Mouse (Mus musculus) kidney, adult 2 months (tissue): Measurements from ENCODE around the gene Nutm1. TPM values are rescaled to one million over a fixed set of nuclear protein-coding genes. Genes with fewer than 3 reads are reported as not detected.

Source experiments
- DNase-seq: peaks from one replicate; pipeline ENCODE4 v3.0.0; 2021
- H3K27ac ChIP-seq: fragments of 200-500 bp; 2 replicates; pipeline ENCODE4 v1.5.1; 2012; ENCODE audit warnings: low read depth, low read length, control low read depth, inconsistent platforms; ENCODE audit not compliant: insufficient read depth
- H3K27me3 ChIP-seq: fragments of 200-500 bp; replicated peaks from 2 replicates; pipeline ENCODE4 v1.6.1; 2012; ENCODE audit warnings: mild to moderate bottlenecking, moderate library complexity, low read length, inconsistent platforms; ENCODE audit not compliant: control insufficient read depth, insufficient read depth
- H3K36me3 ChIP-seq: fragments of 200-500 bp; 2 replicates; pipeline ENCODE4 v1.6.1; 2012; ENCODE audit warnings: mild to moderate bottlenecking, moderate library complexity, low read length, inconsistent platforms; ENCODE audit not compliant: control insufficient read depth, insufficient read depth
- H3K4me1 ChIP-seq: fragments of 200-500 bp; 2 replicates; pipeline ENCODE4 v1.6.1; 2011; ENCODE audit warnings: low read length; ENCODE audit not compliant: control insufficient read depth, insufficient read depth
- H3K4me3 ChIP-seq: fragments of 200-500 bp; 2 replicates; pipeline ENCODE4 v1.5.1; 2011; ENCODE audit warnings: mild to moderate bottlenecking, low read depth, low read length, control low read depth; ENCODE audit not compliant: insufficient read depth
- CTCF ChIP-seq: fragments of 200-500 bp; conservative IDR thresholded peaks from 2 replicates; pipeline ENCODE4 v1.5.1; 2011; ENCODE audit warnings: low read depth, mild to moderate bottlenecking, control low read depth, low read length, moderate library complexity, mixed read lengths; ENCODE audit not compliant: insufficient read depth, insufficient read length
- POLR2A ChIP-seq: fragments of 200-500 bp; IDR thresholded peaks from one replicate; pipeline ENCODE4 v1.6.1; 2011; ENCODE audit warnings: low read depth, low read length, control low read depth
- WGBS: fragments of 180-500 bp; shearing (Covaris S2); methylation state at CpG from one replicate; pipeline ENCODE4 v1.1.7; 2018; 5-methylcytosine and 5-hydroxymethylcytosine counted together
- polyA plus RNA-seq: library from polyadenylated mRNA; depleted of rRNA; stranded (reverse); fragments of >200 nt; gene quantifications from 2 replicates; pipeline ENCODE4 v1.2.3, GENCODE M21; 2012

Gene Nutm1
- polyA plus RNA-seq, 1 experiment: 0.02 TPM

GRCm38 (mm10) chr2:112267547-112268269 lies 8.6 kb upstream of the Nutm1 start:
- no peaks in the 10 kb centered on the region for H3K27me3 ChIP-seq
- TF ChIP-seq POLR2A (no peak), CTCF (no peak)
- no peaks in the 10 kb centered on the region; the same call in 1 of the 2 replicates for H3K4me1 ChIP-seq
- peak overlapping the region; percentile 19; the same call in 1 of the 2 replicates for H3K4me3 ChIP-seq
- H3K27ac ChIP-seq: no peak overlapping the region
- DNase-seq: peak; percentile 36
- no peaks in the 10 kb centered on the region for H3K36me3 ChIP-seq
- WGBS: 46% methylated on average over 8 of the region's 8 CpGs

- H3K4me3 ChIP-seq: peak overlapping the region; percentile 48
- TF ChIP-seq CTCF: no peak
- TF ChIP-seq POLR2A: no peak
- H3K36me3 ChIP-seq: no peaks in the 10 kb centered on the region
- WGBS: 18% methylated on average over 10 of the region's 10 CpGs
- H3K4me1 ChIP-seq: peaks cover 3% of the 10 kb centered on the region; the same call in 1 of the 2 replicates
- H3K27me3 ChIP-seq: no peaks in the 10 kb centered on the region
- peak overlapping the region; percentile 35 for H3K27ac ChIP-seq
- peak; percentile 34 for DNase-seq
These were observed 7.7 kb upstream of the Nutm1 start for GRCm38 (mm10) chr2:112266780-112267179.

- peak; percentile 60 for DNase-seq
- under 1% methylated on average over 11 of the region's 11 CpGs for WGBS
These were observed 7.1 kb upstream of the Nutm1 start, which contains the start of gene Gm21985 for GRCm38 (mm10) chr2:112266242-112266592. TSS of gene Gm21985 (plus strand) at chr2:112266314.

GRCm38 (mm10) chr2:112265448-112266241 lies 6.6 kb upstream of the Nutm1 start, which contains the start of gene Slc12a6:
TSS of gene Slc12a6 (plus strand) at chr2:112265825.
- no peaks in the 10 kb centered on the region for H3K27me3 ChIP-seq
- peak within 1 kb of the TSS; percentile 89 for H3K4me3 ChIP-seq
- no peak for TF ChIP-seq CTCF
- TF ChIP-seq POLR2A: peak; percentile 9
- DNase-seq: peak; percentile 96
- H3K36me3 ChIP-seq: no peaks in the 10 kb centered on the region
- peaks cover 3% of the 10 kb centered on the region; the same call in 1 of the 2 replicates for H3K4me1 ChIP-seq
- WGBS: under 1% methylated on average over 84 of the region's 85 CpGs
- H3K27ac ChIP-seq: peak within 1 kb of the TSS; percentile 77

More at GRCm38 (mm10) chr2:112266242-112266592, 7.1 kb upstream of the Nutm1 start, which contains the start of gene Gm21985:
- Histone ChIP-seq H3K4me1 (peaks cover 3% of the 10 kb centered on the region; the same call in 1 of the 2 replicates), H3K27me3 (no peaks in the 10 kb centered on the region), H3K36me3 (no peaks in the 10 kb centered on the region), H3K27ac (peak within 1 kb of the TSS; percentile 77), H3K4me3 (peak within 1 kb of the TSS; percentile 89)
- TF ChIP-seq POLR2A (no peak), CTCF (no peak)

GRCm38 (mm10) chr2:112264364-112264763 lies 5.3 kb upstream of the Nutm1 start:
- Histone ChIP-seq H3K36me3 (no peaks in the 10 kb centered on the region), H3K4me1 (peaks cover 3% of the 10 kb centered on the region; the same call in 1 of the 2 replicates), H3K27me3 (no peaks in the 10 kb centered on the region), H3K4me3 (no peak overlapping the region), H3K27ac (no peak overlapping the region)
- WGBS: 72% methylated on average over 4 of the region's 4 CpGs
- DNase-seq: no peak
- TF ChIP-seq CTCF (no peak), POLR2A (no peak)

- 27% methylated on average over 4 of the region's 4 CpGs for WGBS
- H3K4me3 ChIP-seq: peak overlapping the region; percentile 42
- no peaks in the 10 kb centered on the region for H3K36me3 ChIP-seq
- 0 out of 2 replicates have a peak overlapping the region, but pooled peaks have one; percentile 1 for H3K27ac ChIP-seq
- no peak for DNase-seq
- TF ChIP-seq POLR2A: no peak
- 0 out of 2 replicates have a peak, but pooled peaks have one; percentile 8 for TF ChIP-seq CTCF
- H3K27me3 ChIP-seq: no peaks in the 10 kb centered on the region
- peaks cover 3% of the 10 kb centered on the region; the same call in 1 of the 2 replicates for H3K4me1 ChIP-seq
These were observed 3.7 kb upstream of the Nutm1 start for GRCm38 (mm10) chr2:112262779-112263295.
